Comparison of ENCODE assay signal across 8 mouse cellular contexts in the genomic region with DNA sequence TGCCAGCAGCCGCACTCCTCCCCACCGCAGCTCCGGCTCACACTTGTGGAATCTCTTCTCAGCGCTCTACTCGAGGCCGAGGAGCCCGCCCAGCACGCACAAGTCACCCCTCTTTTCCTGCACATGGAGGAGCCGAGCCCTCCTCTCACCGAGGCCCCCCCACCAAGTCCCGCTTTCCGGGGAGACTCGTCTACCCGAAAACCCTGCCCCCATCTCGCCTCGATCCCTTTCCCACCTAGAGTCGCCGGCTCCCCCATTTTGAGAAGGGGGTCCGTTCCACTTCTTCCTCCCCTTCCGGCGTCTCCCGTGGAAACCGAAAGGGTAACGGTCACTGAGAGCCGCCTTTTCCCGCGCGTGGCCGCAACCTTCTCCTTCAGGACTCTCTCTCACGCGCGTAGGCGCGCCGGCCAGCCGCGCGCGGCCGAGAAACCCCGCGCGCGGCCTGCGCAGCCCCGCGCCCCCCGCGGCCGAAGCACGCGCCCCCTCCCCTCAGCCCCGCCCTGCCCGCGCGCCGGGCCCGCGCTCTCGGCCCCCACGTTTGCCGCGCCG. TPM values are rescaled to one million over a fixed set of nuclear protein-coding genes. Genes with fewer than 3 reads are reported as not detected.
A peak's percentile ranks its signal among the peaks of the same experiment; 100 is the strongest.
DNase-seq lines count a peak whose midpoint lies in the region; ATAC-seq and TF ChIP-seq lines count a peak whose summit lies in the region.

No protein-coding gene starts in this region.

- TF ChIP-seq CTCF in cerebellum, adult 2 months (IDR thresholded peaks at IDR 0.05; ENCODE audit: borderline replicate concordance, insufficient read depth, low read depth, low read length), result no peak
- TF ChIP-seq CTCF in stomach, postnatal 0 days (IDR thresholded peaks at IDR 0.05; ENCODE audit: low read depth), result no peak

- no peak for TF ChIP-seq EP300 in stomach, postnatal 0 days (optimal IDR thresholded peaks at IDR 0.05)

- H3K27ac ChIP-seq in cerebellum, adult 2 months (ENCODE audit: insufficient read depth, low read length), result no peak overlapping the region
- peak overlapping the region; percentile 80 for H3K27ac ChIP-seq in midbrain, embryonic 11.5 days (ENCODE audit: low read depth, low read length)
- peak overlapping the region; percentile 77 for H3K27ac ChIP-seq in stomach, postnatal 0 days (replicated peaks)

- H3K4me3 ChIP-seq in cerebellum, adult 2 months (replicated peaks; ENCODE audit: insufficient read depth, low read depth, low read length), result peak overlapping the region; percentile 60
- H3K4me3 ChIP-seq in midbrain, embryonic 11.5 days (ENCODE audit: low read depth, low read length), result peak overlapping the region; percentile 60
- H3K4me3 ChIP-seq in stomach, postnatal 0 days (ENCODE audit: low read depth, low read length), result peak overlapping the region; percentile 53

- no peaks in the 10 kb centered on the region for H3K27me3 ChIP-seq in cerebellum, adult 2 months (ENCODE audit: control insufficient read depth, insufficient read depth, low read length)
- no peaks in the 10 kb centered on the region for H3K27me3 ChIP-seq in midbrain, embryonic 11.5 days (ENCODE audit: control insufficient read depth, insufficient read depth, low read length)
- H3K27me3 ChIP-seq in stomach, postnatal 0 days (ENCODE audit: control insufficient read depth, insufficient read depth, low read length), result no peaks in the 10 kb centered on the region

- intact Hi-C loops in left cerebral cortex, postnatal 36 days (cut with DNase I), result loop anchor here (5.0 kb wide), 1 partner anchor 127 kb away; a partner anchor contains a TSS

- no peaks in the 10 kb centered on the region for H3K4me1 ChIP-seq in cerebellum, adult 2 months (ENCODE audit: control insufficient read depth, insufficient read depth, low read length)
- H3K4me1 ChIP-seq in midbrain, embryonic 11.5 days (ENCODE audit: control insufficient read depth, insufficient read depth, low read length), result peaks cover 3% of the 10 kb centered on the region
- H3K4me1 ChIP-seq in stomach, postnatal 0 days (replicated peaks; ENCODE audit: control insufficient read depth, insufficient read depth), result no peaks in the 10 kb centered on the region

- peaks cover 5% of the 10 kb centered on the region; the same call in 1 of the 2 replicates for H3K36me3 ChIP-seq in midbrain, embryonic 11.5 days (ENCODE audit: control insufficient read depth, insufficient read depth, low read length)
- no peaks in the 10 kb centered on the region for H3K36me3 ChIP-seq in stomach, postnatal 0 days (ENCODE audit: control insufficient read depth, insufficient read depth, low read length)

- peak overlapping the region; percentile 69 for H3K9ac ChIP-seq in midbrain, embryonic 11.5 days (ENCODE audit: low read length)
- peak overlapping the region; percentile 62 for H3K9ac ChIP-seq in stomach, postnatal 0 days (ENCODE audit: low read length)

- WGBS in cerebellum, adult 2 months, result 18% methylated on average over 56 of the region's 64 CpGs
- WGBS in midbrain, embryonic 11.5 days, result 18% methylated on average over 56 of the region's 64 CpGs
- 17% methylated on average over 30 of the region's 64 CpGs for WGBS in stomach, postnatal 0 days

- ATAC-seq in frontal cortex, adult (ENCODE audit: low TSS enrichment), result no peak
- ATAC-seq in CD4-positive, CD25-positive, alpha-beta regulatory T cell, adult 4 months, result peak; percentile 10
- peak; percentile 43 for ATAC-seq in midbrain, embryonic 11.5 days (ENCODE audit: low FRiP score)
- no peak for ATAC-seq in stomach, postnatal 0 days (ENCODE audit: low FRiP score, low TSS enrichment)

- TF ChIP-seq POLR2A in cerebellum, adult 2 months (IDR thresholded peaks at IDR 0.05; ENCODE audit: borderline replicate concordance, insufficient read depth, low read length), result no peak

- no peaks in the 10 kb centered on the region for H3K9me3 ChIP-seq in midbrain, embryonic 11.5 days (ENCODE audit: control insufficient read depth, low read length)
- no peaks in the 10 kb centered on the region for H3K9me3 ChIP-seq in stomach, postnatal 0 days (ENCODE audit: control insufficient read depth, low read length)

- DNase-seq in frontal cortex, postnatal 14 days (ENCODE audit: low spot score in 2 of 2), result peak; percentile 7 to 9
- DNase-seq in cerebellum, adult 2 months, result peak; percentile 21 to 34
- peak; percentile 35 for DNase-seq in forelimb bud, embryonic 11.5 days (ENCODE audit: low read depth, low spot score)
- DNase-seq in left cerebral cortex, postnatal 36 days (ENCODE audit: low spot score in 2 of 2), result peak; percentile 5 to 8
- DNase-seq in midbrain, embryonic 11.5 days (ENCODE audit: low spot score, missing footprints), result peak; percentile 90
- peak; percentile 32 for DNase-seq in stomach, postnatal 0 days (ENCODE audit: low spot score)

- H3K4me2 ChIP-seq in midbrain, embryonic 11.5 days, result peak overlapping the region; percentile 47
- H3K4me2 ChIP-seq in stomach, postnatal 0 days (replicated peaks; ENCODE audit: low read depth), result peak overlapping the region; percentile 58

RNA-seq across cellular contexts. Expression of a gene that starts 0.6 kb away (rescaled TPM):
- polyA plus RNA-seq in CD4-positive, CD25-positive, alpha-beta regulatory T cell, adult 4 months (2017; shearing (Covaris generic)), result 10 to 100 TPM; 16.0 to 31.0 TPM
- 22.3 and 22.7 TPM in 2 replicates for polyA plus RNA-seq in cerebellum, adult 2 months (2012; rRNA removed)
- 10 to 100 TPM; 28.3 TPM for total RNA-seq in left cerebral cortex, postnatal 36 days (2021)
- 80.8 and 82.6 TPM in 2 replicates for polyA plus RNA-seq in midbrain, embryonic 11.5 days (2014; fragmentation: Nextera tagmentation; extraction: Ambion mirVana)
- 10.8 and 12.3 TPM in 2 replicates for polyA plus RNA-seq in stomach, postnatal 0 days (2015; fragmentation: Nextera tagmentation; extraction: Ambion mirVana)

RNA-seq across cellular contexts. Expression of a gene that starts 16.3 kb away (rescaled TPM):
- polyA plus RNA-seq in CD4-positive, CD25-positive, alpha-beta regulatory T cell, adult 4 months (2017; shearing (Covaris generic)), result 10 to 100 TPM; 13.9 to 22.0 TPM
- 0.44 and 0.67 TPM in 2 replicates for polyA plus RNA-seq in cerebellum, adult 2 months (2012; rRNA removed)
- total RNA-seq in left cerebral cortex, postnatal 36 days (2021), result 1 to 10 TPM; 1.5 to 1.6 TPM
- 0.26 and 0.34 TPM in 2 replicates for polyA plus RNA-seq in midbrain, embryonic 11.5 days (2014; fragmentation: Nextera tagmentation; extraction: Ambion mirVana)
- 0.39 and 0.42 TPM in 2 replicates for polyA plus RNA-seq in stomach, postnatal 0 days (2015; fragmentation: Nextera tagmentation; extraction: Ambion mirVana)

RNA-seq across cellular contexts. Expression of a gene that starts 55.7 kb away (rescaled TPM):
- not detected for polyA plus RNA-seq in CD4-positive, CD25-positive, alpha-beta regulatory T cell, adult 4 months (2017; shearing (Covaris generic))
- 0.90 and 1.3 TPM in 2 replicates for polyA plus RNA-seq in cerebellum, adult 2 months (2012; rRNA removed)
- total RNA-seq in left cerebral cortex, postnatal 36 days (2021), result under 1 TPM in 1 of 2 experiments, not detected in 1; 0.69 TPM
- not detected in 2 replicates for polyA plus RNA-seq in midbrain, embryonic 11.5 days (2014; fragmentation: Nextera tagmentation; extraction: Ambion mirVana)
- 6.0 and 7.5 TPM in 2 replicates for polyA plus RNA-seq in stomach, postnatal 0 days (2015; fragmentation: Nextera tagmentation; extraction: Ambion mirVana)

RNA-seq across cellular contexts. Expression of a gene that starts 58.7 kb away (rescaled TPM):
- polyA plus RNA-seq in CD4-positive, CD25-positive, alpha-beta regulatory T cell, adult 4 months (2017; shearing (Covaris generic)), result 10 to 100 TPM; 19.1 to 33.8 TPM
- 131 and 141 TPM in 2 replicates for polyA plus RNA-seq in cerebellum, adult 2 months (2012; rRNA removed)
- total RNA-seq in left cerebral cortex, postnatal 36 days (2021), result 100 to 1,000 TPM; 203 TPM
- polyA plus RNA-seq in midbrain, embryonic 11.5 days (2014; fragmentation: Nextera tagmentation; extraction: Ambion mirVana), result 21.9 and 23.4 TPM in 2 replicates
- 15.6 and 16.7 TPM in 2 replicates for polyA plus RNA-seq in stomach, postnatal 0 days (2015; fragmentation: Nextera tagmentation; extraction: Ambion mirVana)

Comparison
In these comparisons a context has a peak if more than half of its experiments do, and no peak if none do; other contexts are left out.
1. DNase-seq: peak in every context shown above with its lines; median percentile 90 in midbrain, embryonic 11.5 days; 35 in forelimb bud, embryonic 11.5 days; 32 in stomach, postnatal 0 days; 28 in cerebellum, adult 2 months; 8 in frontal cortex, postnatal 14 days; 6 in left cerebral cortex, postnatal 36 days.
2. ATAC-seq: peak in CD4-positive, CD25-positive, alpha-beta regulatory T cell, adult 4 months (single experiment) and midbrain, embryonic 11.5 days (single experiment); none in frontal cortex, adult (single experiment) and stomach, postnatal 0 days (single experiment).
3. Peak in every context shown above with its lines, with median percentiles within 50 percentile points of each other: H3K4me3 ChIP-seq.